Mouse (Mus musculus) intestine, embryonic 15.5 days (tissue): ENCODE measurements around the gene Gpr65. TPM values are rescaled to one million over a fixed set of nuclear protein-coding genes. Genes with fewer than 3 reads are reported as not detected.
"Not testable (repeated sequence)": the region's sequence is repeated elsewhere in the genome, so short reads cannot be mapped to it uniquely, and the experiment has no call there.

Source experiments
- ATAC-seq: fragments of 200-750 bp; cut with Nextera tagmentation; 2 replicates; pipeline ENCODE4 v1.8.0; 2017; ENCODE audit warnings: moderate TSS enrichment, moderate library complexity
- H3K27ac ChIP-seq: fragments of 300-500 bp; sonication (generic); 2 replicates; pipeline ENCODE4 v1.5.1; 2015; ENCODE audit warnings: mild to moderate bottlenecking, inconsistent platforms
- H3K27me3 ChIP-seq: fragments of 300-500 bp; sonication (generic); replicated peaks from 2 replicates; pipeline ENCODE4 v1.6.1; 2015; ENCODE audit warnings: inconsistent platforms
- H3K36me3 ChIP-seq: fragments of 300-500 bp; sonication (generic); 2 replicates; pipeline ENCODE4 v1.6.1; 2015; ENCODE audit warnings: inconsistent platforms
- H3K4me1 ChIP-seq: fragments of 300-500 bp; sonication (generic); replicated peaks from 2 replicates; pipeline ENCODE4 v1.6.1; 2015; ENCODE audit warnings: inconsistent platforms
- H3K4me2 ChIP-seq: fragments of 300-500 bp; sonication (generic); replicated peaks from 2 replicates; pipeline ENCODE4 v1.6.1; 2015; ENCODE audit warnings: mild to moderate bottlenecking, inconsistent platforms
- H3K4me3 ChIP-seq: fragments of 300-500 bp; sonication (generic); replicated peaks from 2 replicates; pipeline ENCODE4 v1.5.1; 2015; ENCODE audit warnings: inconsistent platforms
- H3K9ac ChIP-seq: fragments of 300-500 bp; sonication (generic); 2 replicates; pipeline ENCODE4 v1.6.1; 2015; ENCODE audit warnings: inconsistent platforms
- H3K9me3 ChIP-seq: fragments of 300-500 bp; sonication (generic); 2 replicates; pipeline ENCODE4 v1.6.1; 2016; ENCODE audit warnings: inconsistent platforms
- WGBS: fragments of 180-500 bp; shearing (Covaris S2); methylation state at CpG from one replicate; pipeline ENCODE4 v1.1.7; 2015; 5-methylcytosine and 5-hydroxymethylcytosine counted together
- polyA plus RNA-seq: library from polyadenylated mRNA; unstranded; fragments of >200 nt; fragmentation: Nextera tagmentation; extraction: Ambion mirVana; gene quantifications from 2 replicates; pipeline ENCODE4 v1.2.1, GENCODE M21; 2015

Gpr65 gene
- polyA plus RNA-seq, 1 experiment from 2014 or later = 3.0 TPM

DNA sequence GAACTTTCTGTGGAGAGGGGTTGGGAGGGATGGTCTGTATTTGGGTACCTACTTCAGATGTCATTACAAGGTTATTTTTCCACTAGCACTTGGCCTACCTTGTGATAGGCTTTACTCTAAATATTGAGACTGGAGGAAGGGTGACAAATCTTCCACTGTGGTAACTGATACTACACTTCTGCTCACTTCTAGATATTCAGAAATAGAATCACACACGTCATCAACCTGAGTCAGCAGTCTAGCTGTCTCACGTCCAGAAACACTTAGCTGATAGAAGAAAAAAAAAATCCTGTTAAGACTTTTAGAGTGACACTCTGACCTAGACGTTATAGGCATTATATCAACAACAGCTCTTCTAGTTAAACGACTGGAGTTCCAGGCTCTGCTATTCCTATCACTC lies 23.8 kb downstream of the Gpr65 start:
- Histone ChIP-seq H3K4me1 (no peaks in the 10 kb centered on the region), H3K36me3 (no peaks in the 10 kb centered on the region), H3K4me2 (no peak overlapping the region), H3K9me3 (no peaks in the 10 kb centered on the region), H3K4me3 (no peak overlapping the region), H3K9ac (no peak overlapping the region), H3K27ac (no peak overlapping the region), H3K27me3 (no peaks in the 10 kb centered on the region)
- WGBS = 46% methylated on average over 4 of the region's 4 CpGs
- no peak for ATAC-seq

DNA sequence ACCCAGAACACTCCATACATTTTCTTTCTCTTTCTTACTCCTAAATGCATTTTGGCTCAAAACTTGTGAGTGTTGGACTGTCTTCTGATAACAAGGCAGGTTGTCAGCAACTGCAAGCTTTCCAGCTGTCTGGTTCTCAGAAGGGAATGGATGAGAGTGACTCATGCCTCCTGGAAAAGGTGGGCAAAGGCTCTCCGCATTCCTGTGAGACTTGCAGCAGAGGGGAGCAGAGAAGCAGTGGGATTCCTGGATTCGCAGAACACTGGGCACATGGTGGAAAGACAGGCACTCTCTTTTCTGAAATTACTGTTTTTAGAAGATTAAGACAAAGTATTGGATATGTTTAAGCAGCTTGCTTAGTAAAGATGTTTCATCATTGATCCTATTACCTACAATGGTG lies 25.8 kb downstream of the Gpr65 start:
- no peak overlapping the region for H3K27ac ChIP-seq
- no peak overlapping the region for H3K9ac ChIP-seq
- no peak overlapping the region for H3K4me3 ChIP-seq
- WGBS = 72% methylated on average over 2 of the region's 2 CpGs
- no peak for ATAC-seq
- H3K4me2 ChIP-seq = no peak overlapping the region
- no peaks in the 10 kb centered on the region for H3K9me3 ChIP-seq
- H3K27me3 ChIP-seq = no peaks in the 10 kb centered on the region
- no peaks in the 10 kb centered on the region for H3K36me3 ChIP-seq
- no peaks in the 10 kb centered on the region for H3K4me1 ChIP-seq

DNA sequence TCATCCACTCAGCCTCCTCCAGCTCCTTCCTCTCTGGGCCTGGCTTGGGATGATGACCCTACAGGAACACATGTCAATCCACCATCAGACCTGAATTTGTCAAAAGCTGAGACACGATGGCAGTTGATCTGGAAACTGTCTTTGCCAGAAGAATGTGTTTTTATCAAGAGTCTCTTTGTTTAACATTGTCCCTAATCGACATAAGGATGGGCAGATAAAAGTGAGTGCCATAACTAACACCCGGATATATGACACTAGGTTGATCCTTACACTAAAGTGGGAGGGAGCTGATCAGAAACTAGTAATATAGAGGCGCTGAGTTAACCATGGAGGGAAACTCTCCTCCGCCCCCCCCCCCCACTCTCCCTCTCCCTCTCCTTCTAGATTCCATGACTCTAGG lies 33.5 kb downstream of the Gpr65 start:
- no peak overlapping the region for H3K27ac ChIP-seq
- H3K4me2 ChIP-seq = no peak overlapping the region
- H3K4me3 ChIP-seq = no peak overlapping the region
- ATAC-seq = no peak
- no peak overlapping the region for H3K9ac ChIP-seq
- H3K27me3 ChIP-seq = no peaks in the 10 kb centered on the region
- H3K4me1 ChIP-seq = no peaks in the 10 kb centered on the region
- WGBS = 76% methylated on average over 5 of the region's 5 CpGs
- no peaks in the 10 kb centered on the region for H3K36me3 ChIP-seq
- no peaks in the 10 kb centered on the region for H3K9me3 ChIP-seq

DNA sequence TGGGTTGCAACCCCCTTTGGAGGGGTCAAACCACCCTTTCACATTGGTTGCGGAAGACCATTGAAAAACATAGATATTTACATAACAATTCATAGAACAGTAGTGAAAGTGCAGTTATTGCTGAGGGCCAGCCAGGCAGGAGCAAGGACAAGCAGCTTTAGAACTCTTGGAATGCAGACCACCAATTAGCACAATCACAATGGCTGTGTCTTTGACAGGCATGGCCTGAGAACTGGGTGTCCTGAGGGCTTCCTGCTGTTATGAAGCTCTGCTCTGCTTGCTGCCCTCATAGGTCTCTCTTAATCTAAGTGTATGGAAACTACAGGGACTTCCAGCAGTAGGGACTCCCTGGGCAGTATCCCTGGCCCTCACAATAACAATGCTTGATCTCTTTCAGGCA lies 34.6 kb downstream of the Gpr65 start:
- Histone ChIP-seq H3K4me3 (no peak overlapping the region), H3K9ac (no peak overlapping the region), H3K9me3 (no peaks in the 10 kb centered on the region), H3K27me3 (no peaks in the 10 kb centered on the region), H3K27ac (no peak overlapping the region), H3K4me1 (no peaks in the 10 kb centered on the region), H3K4me2 (no peak overlapping the region), H3K36me3 (no peaks in the 10 kb centered on the region)
- WGBS = 97% methylated on average over 1 of the region's 1 CpGs
- no peak for ATAC-seq

DNA sequence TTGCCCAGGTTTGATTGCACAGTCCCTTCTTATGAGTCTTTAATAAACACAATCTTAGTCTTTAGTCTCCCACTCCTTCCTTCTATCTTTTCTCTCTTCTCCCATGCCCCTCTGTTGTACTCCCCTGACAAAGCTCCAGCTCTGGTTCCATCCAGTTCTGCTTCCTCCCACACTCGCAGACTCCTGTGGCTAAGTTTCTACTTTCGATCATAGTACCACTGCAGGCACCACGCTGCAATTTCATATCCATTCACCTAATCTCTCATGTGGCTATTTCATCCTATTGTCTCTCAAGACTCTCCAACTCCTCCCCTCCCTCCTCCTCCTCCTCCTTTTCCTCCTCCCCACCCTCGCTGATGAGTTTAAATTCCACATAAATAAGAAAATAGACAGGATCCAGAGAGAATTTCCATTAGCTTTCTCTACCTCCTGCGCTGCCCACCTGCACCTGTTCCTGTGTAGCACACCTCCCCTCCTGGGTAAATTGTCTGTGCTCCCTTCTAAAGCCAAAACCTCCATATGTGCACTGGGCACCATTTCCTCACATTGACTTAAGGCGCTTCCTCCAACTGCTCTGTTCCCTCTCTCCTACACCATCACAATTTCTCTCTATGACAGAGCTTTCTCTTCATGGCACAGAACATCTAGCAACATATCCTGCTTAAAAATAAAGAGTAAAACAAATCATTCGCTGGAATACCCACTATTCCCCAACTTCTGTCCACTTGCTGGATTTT lies 38.9 kb downstream of the Gpr65 start:
- Histone ChIP-seq H3K9me3 (no peaks in the 10 kb centered on the region), H3K4me1 (no peaks in the 10 kb centered on the region), H3K9ac (no peak overlapping the region), H3K4me2 (no peak overlapping the region), H3K36me3 (no peaks in the 10 kb centered on the region), H3K27ac (no peak overlapping the region), H3K4me3 (no peak overlapping the region), H3K27me3 (no peaks in the 10 kb centered on the region)
- 82% methylated on average over 7 of the region's 7 CpGs for WGBS
- ATAC-seq = no peak

GRCm38 (mm10) chr12:98311376-98312083 lies 43.1 kb downstream of the Gpr65 start:
- no peak overlapping the region for H3K27ac ChIP-seq
- no peaks in the 10 kb centered on the region for H3K4me1 ChIP-seq
- no peaks in the 10 kb centered on the region for H3K27me3 ChIP-seq
- H3K4me2 ChIP-seq = no peak overlapping the region
- no peak for ATAC-seq
- WGBS = 76% methylated on average over 7 of the region's 7 CpGs
- H3K36me3 ChIP-seq = no peaks in the 10 kb centered on the region
- no peaks in the 10 kb centered on the region for H3K9me3 ChIP-seq
- H3K4me3 ChIP-seq = no peak overlapping the region
- H3K9ac ChIP-seq = no peak overlapping the region

DNA sequence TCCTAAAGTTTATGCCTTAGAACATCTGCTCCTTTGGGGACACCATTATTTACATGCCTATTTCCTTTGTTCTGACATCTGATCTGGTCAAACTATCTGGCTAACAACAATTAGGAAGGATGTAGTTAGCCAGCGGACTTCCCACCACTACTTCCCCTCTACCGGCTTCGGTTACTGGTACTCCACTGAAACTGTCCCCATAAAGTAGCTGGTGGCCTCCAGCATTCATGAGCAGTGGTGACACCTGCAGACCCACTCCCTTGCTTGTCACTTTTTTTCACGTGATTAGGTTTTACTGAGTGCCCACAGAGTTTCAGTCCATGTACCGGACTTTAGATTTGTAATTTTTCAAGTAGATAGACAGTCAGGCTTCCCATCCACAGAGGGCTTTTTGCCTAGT lies 47.5 kb downstream of the Gpr65 start:
- Histone ChIP-seq H3K4me3 (no peak overlapping the region), H3K9ac (no peak overlapping the region), H3K27me3 (no peaks in the 10 kb centered on the region), H3K36me3 (no peaks in the 10 kb centered on the region), H3K9me3 (no peaks in the 10 kb centered on the region), H3K27ac (no peak overlapping the region), H3K4me1 (no peaks in the 10 kb centered on the region), H3K4me2 (no peak overlapping the region)
- no peak for ATAC-seq
- WGBS = 73% methylated on average over 5 of the region's 5 CpGs

DNA sequence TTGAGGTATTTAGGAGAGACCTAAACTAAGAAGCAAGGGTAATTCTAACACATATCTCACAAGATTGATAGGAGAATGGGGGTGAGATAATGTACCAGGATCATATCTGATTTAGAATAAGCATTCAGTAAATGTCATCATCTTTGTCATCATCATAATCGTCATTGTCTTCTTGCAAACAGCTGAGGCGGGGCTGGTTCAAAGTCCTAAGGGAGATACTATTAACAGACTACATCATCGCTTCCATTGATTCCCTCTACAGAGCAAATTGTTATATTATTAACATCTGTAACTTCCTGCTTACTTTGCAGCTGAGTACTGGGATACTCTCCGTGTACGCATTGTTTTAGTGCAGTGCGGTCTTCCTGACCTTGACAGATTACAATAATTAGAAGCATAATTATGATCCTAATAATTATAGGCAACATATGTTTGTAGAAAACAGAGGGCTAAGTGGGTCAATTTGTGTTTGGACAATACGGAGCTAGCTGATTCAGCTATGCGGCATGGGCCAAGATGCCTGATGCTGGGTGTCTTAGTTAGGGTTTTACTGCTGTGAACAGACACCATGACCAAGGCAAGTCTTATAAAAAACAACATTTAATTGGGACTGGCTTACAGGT lies 49.4 kb downstream of the Gpr65 start:
- Histone ChIP-seq H3K9me3 (no peaks in the 10 kb centered on the region), H3K4me1 (no peaks in the 10 kb centered on the region), H3K27ac (no peak overlapping the region), H3K4me3 (no peak overlapping the region), H3K4me2 (no peak overlapping the region), H3K36me3 (no peaks in the 10 kb centered on the region), H3K9ac (no peak overlapping the region), H3K27me3 (no peaks in the 10 kb centered on the region)
- ATAC-seq = no peak
- 78% methylated on average over 8 of the region's 8 CpGs for WGBS

DNA sequence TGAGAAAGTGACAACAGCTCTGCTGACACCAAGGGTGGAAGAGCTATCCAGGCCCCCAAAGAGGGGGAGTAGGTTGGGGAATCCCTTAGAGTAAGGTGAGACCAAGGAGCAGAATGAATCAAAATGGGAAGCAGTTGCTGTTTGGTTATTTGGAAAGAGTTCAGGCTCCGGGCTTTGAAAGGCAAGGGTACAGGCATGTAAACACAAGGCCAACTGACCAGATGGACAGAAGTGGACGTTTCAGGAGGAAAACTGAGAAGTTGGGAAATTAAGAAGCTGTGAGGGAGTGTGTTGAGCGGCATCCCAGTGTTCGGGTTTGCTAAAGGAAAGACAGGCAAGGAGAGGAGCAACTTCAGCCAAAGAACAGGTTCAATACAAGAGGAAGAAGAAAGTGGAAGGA lies 54.0 kb downstream of the Gpr65 start:
- WGBS = 79% methylated on average over 4 of the region's 4 CpGs
- H3K36me3 ChIP-seq = no peaks in the 10 kb centered on the region
- no peak overlapping the region for H3K4me3 ChIP-seq
- H3K4me1 ChIP-seq = no peaks in the 10 kb centered on the region
- H3K4me2 ChIP-seq = no peak overlapping the region
- H3K9me3 ChIP-seq = no peaks in the 10 kb centered on the region
- no peak overlapping the region for H3K27ac ChIP-seq
- no peak for ATAC-seq
- H3K9ac ChIP-seq = no peak overlapping the region
- H3K27me3 ChIP-seq = no peaks in the 10 kb centered on the region

- H3K4me3 ChIP-seq, H3K4me1 ChIP-seq, ATAC-seq, H3K4me2 ChIP-seq, H3K9me3 ChIP-seq, H3K36me3 ChIP-seq, H3K27me3 ChIP-seq, H3K27ac ChIP-seq, H3K9ac ChIP-seq: not testable (repeated sequence)
- WGBS = no CpG with 5 or more reads among the region's 1 CpGs
These were observed 55.7 kb downstream of the Gpr65 start for GRCm38 (mm10) chr12:98324170-98324569.
